Mouse (Mus musculus) E14TG2a.4 (cell line): ENCODE data around the gene Twsg1.

ENCODE experiments used
- CTCF ChIP-seq: conservative IDR thresholded peaks from 2 replicates; pipeline ENCODE4 v1.5.1; 2014; ENCODE audit warnings: low read length
- NANOG ChIP-seq: IDR thresholded peaks from 2 replicates; pipeline ENCODE4 v1.6.1; 2014; ENCODE audit warnings: borderline replicate concordance, low read length, mixed read lengths
- POU5F1 ChIP-seq: IDR thresholded peaks from 2 replicates; pipeline ENCODE4 v1.6.1; 2014; ENCODE audit warnings: low read length, borderline replicate concordance

GRCm38 (mm10) chr17:65896016-65896415 lies 55.0 kb downstream of the Twsg1 start:
- TF ChIP-seq CTCF (no peak), NANOG (no peak), POU5F1 (no peak)
